Mouse (Mus musculus) intestine, embryonic 14.5 days (tissue): Measurements from ENCODE around the gene Pkd2. TPM values are rescaled to one million over a fixed set of nuclear protein-coding genes. Genes with fewer than 3 reads are reported as not detected.

ENCODE experiments used
- ATAC-seq: fragments of 200-750 bp; cut with Nextera tagmentation; replicated peaks from 2 replicates; pipeline ENCODE4 v1.8.0; 2017; ENCODE audit warnings: low read depth, moderate number of reproducible peaks, moderate TSS enrichment, moderate library complexity; ENCODE audit not compliant: low FRiP score, low TSS enrichment
- DNase-seq: peaks from one replicate; pipeline ENCODE4 v3.0.0-alpha.2; 2018; ENCODE audit warnings: low spot score
- H3K27ac ChIP-seq: fragments of 300-500 bp; sonication (generic); 2 replicates; pipeline ENCODE4 v1.5.1; 2014; ENCODE audit warnings: low read depth, mild to moderate bottlenecking, control low read depth
- H3K27me3 ChIP-seq: fragments of 300-500 bp; sonication (generic); replicated peaks from 2 replicates; pipeline ENCODE4 v1.6.1; 2014; ENCODE audit warnings: low read length, control low read depth; ENCODE audit not compliant: control insufficient read depth, insufficient read depth
- H3K36me3 ChIP-seq: fragments of 300-500 bp; sonication (generic); 2 replicates; pipeline ENCODE4 v1.6.1; 2014; ENCODE audit warnings: low read length, control low read depth; ENCODE audit not compliant: control insufficient read depth, insufficient read depth
- H3K4me1 ChIP-seq: fragments of 300-500 bp; sonication (generic); replicated peaks from 2 replicates; pipeline ENCODE4 v1.6.1; 2014; ENCODE audit warnings: low read length, control low read depth, mixed read lengths; ENCODE audit not compliant: control insufficient read depth, insufficient read depth
- H3K4me2 ChIP-seq: fragments of 300-500 bp; sonication (generic); 2 replicates; pipeline ENCODE4 v1.6.1; 2014; ENCODE audit warnings: low read length
- H3K4me3 ChIP-seq: fragments of 300-500 bp; sonication (generic); 2 replicates; pipeline ENCODE4 v1.5.1; 2014; ENCODE audit warnings: low read depth, low read length, control low read depth, mixed read lengths
- H3K9ac ChIP-seq: fragments of 300-500 bp; sonication (generic); 2 replicates; pipeline ENCODE4 v1.6.1; 2014; ENCODE audit warnings: mild to moderate bottlenecking, low read length
- H3K9me3 ChIP-seq: fragments of 300-500 bp; sonication (generic); 2 replicates; pipeline ENCODE4 v1.6.1; 2016; ENCODE audit warnings: low read length, control low read depth; ENCODE audit not compliant: control insufficient read depth
- whole genome bisulfite sequencing: fragments of 180-500 bp; shearing (Covaris S2); extraction: QIAGEN DNeasy Blood & Tissue Kit; methylation state at CpG from one replicate; pipeline ENCODE4 v1.1.7; 2014; 5-methylcytosine and 5-hydroxymethylcytosine counted together
- polyA plus RNA-seq: library from polyadenylated mRNA; unstranded; fragments of >200 nt; fragmentation: Nextera tagmentation; extraction: Ambion mirVana; gene quantifications from 2 replicates; pipeline ENCODE4 v1.2.1, GENCODE M21; 2014

Gene Pkd2
- polyA plus RNA-seq, 1 experiment from 2014 or later, result 19.6 TPM

DNA sequence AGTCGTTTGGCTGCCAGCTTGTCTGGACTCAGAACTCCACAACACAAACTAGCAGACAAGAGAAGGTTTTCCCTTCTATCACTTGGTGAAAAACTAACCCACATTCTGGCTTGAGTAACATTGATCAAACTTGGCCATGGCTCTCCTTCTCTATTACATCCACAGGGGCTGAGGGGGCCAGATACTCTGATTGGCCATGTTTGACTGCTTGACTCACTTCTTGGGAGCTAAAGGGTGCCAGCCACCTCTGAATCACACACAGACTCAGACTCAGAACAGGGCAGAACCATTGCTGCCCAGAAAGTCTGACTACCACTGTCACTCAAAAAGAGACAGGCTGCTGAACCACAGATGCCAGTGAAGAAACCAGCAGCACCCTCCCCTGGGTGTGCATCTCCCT, 6.2 kb upstream of the Pkd2 start:
- 61% methylated on average over 1 of the region's 1 CpGs for WGBS
- Histone ChIP-seq H3K4me2 (no peak overlapping the region), H3K27ac (no peak overlapping the region), H3K4me1 (no peaks in the 10 kb centered on the region), H3K9me3 (no peaks in the 10 kb centered on the region; the same call in 1 of the 2 replicates), H3K36me3 (no peaks in the 10 kb centered on the region), H3K9ac (no peak overlapping the region), H3K27me3 (no peaks in the 10 kb centered on the region), H3K4me3 (no peak overlapping the region)
- DNase-seq, result no peak
- ATAC-seq, result no peak

DNA sequence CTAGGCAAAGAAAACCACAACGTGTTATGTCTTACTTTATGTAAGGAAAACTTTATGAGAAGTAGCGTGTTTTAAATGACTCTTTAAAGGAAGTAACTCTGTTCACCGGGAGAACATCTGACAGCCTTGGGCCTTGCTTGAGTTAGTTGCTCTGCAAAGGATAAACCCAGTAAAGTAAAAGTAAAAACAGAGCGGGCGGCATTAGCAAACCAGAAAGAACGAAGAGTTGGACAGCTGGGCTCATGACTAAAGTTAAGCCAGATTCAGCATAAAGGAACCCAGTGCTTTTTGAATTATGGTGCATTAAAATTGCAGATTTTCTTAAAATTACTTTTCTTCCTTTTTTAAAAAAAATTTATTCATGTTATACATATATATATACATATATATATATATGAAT, 4.7 kb upstream of the Pkd2 start:
- WGBS, result 89% methylated on average over 6 of the region's 6 CpGs
- H3K4me3 ChIP-seq, result no peak overlapping the region
- ATAC-seq (no peak), DNase-seq (no peak)
- H3K36me3 ChIP-seq, result no peaks in the 10 kb centered on the region
- H3K27ac ChIP-seq, result no peak overlapping the region
- H3K9me3 ChIP-seq, result no peaks in the 10 kb centered on the region; the same call in 1 of the 2 replicates
- no peak overlapping the region for H3K4me2 ChIP-seq
- no peak overlapping the region for H3K9ac ChIP-seq
- H3K4me1 ChIP-seq, result peaks cover 6% of the 10 kb centered on the region
- H3K27me3 ChIP-seq, result no peaks in the 10 kb centered on the region

DNA sequence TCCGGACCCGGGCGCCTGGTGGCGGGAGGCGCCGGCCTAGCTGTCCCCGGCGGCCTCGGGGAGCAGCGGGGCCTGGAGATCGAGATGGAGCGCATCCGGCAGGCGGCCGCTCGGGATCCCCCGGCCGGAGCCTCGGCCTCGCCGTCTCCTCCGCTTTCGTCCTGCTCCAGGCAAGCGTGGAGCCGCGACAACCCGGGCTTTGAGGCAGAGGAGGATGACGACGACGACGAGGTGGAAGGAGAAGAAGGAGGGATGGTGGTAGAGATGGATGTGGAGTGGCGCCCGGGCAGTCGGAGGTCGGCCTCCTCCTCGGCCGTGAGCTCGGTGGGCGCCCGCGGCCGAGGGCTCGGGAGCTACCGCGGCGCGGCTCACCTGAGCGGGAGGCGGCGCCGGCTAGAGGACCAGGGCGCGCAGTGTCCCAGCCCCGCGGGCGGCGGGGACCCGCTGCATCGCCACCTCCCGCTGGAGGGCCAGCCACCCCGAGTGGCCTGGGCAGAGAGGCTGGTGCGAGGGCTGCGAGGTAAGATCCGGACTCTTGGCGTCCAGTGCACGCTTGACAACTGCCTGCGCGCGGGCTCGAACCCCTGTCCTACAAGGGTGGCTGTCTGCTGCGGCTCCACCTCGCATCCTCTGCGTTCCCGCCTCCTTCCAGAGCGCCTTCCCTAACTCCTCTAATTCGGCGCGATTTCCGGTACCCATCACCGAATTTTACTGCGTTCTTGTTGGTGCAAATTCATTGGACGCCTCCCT, 631 bp downstream of the Pkd2 start:
- H3K9ac ChIP-seq, result peak overlapping the region; percentile 74
- H3K36me3 ChIP-seq, result peaks cover 9% of the 10 kb centered on the region; the same call in 1 of the 2 replicates
- H3K4me1 ChIP-seq, result peaks cover 14% of the 10 kb centered on the region
- no peaks in the 10 kb centered on the region for H3K27me3 ChIP-seq
- DNase-seq (peak; percentile 88), ATAC-seq (peak; percentile 73)
- WGBS, result under 1% methylated on average over 75 of the region's 82 CpGs
- no peaks in the 10 kb centered on the region; the same call in 1 of the 2 replicates for H3K9me3 ChIP-seq
- H3K4me3 ChIP-seq, result peak overlapping the region; percentile 90
- peak overlapping the region; percentile 82 for H3K27ac ChIP-seq
- peak overlapping the region; percentile 74 for H3K4me2 ChIP-seq

DNA sequence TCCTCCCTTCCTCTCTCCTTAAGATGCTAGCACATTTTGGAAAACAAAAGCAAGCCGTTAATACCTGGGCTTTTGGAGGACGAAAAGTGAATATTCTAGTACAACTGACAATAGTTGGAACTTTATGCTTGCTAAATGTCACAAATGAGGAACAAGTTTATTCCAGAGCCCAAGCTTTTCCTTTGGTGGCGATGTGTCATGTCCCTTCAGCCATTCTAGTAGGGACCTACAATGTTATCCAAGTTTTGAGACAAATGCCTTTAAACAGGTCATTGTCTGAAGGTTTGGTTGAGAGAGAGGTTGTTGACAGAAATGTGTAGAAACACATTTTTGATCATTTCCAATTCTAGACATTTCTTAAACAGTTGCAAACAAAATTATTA, 1.2 kb downstream of the Pkd2 start:
- H3K36me3 ChIP-seq, result peaks cover 14% of the 10 kb centered on the region; the same call in 1 of the 2 replicates
- WGBS, result 28% methylated on average over 3 of the region's 3 CpGs
- DNase-seq, result no peak
- H3K4me3 ChIP-seq, result peak overlapping the region; percentile 90
- peak overlapping the region; percentile 13 for H3K9ac ChIP-seq
- H3K4me2 ChIP-seq, result peak overlapping the region; percentile 74
- H3K4me1 ChIP-seq, result peaks cover 14% of the 10 kb centered on the region
- peak overlapping the region; percentile 82 for H3K27ac ChIP-seq
- H3K27me3 ChIP-seq, result no peaks in the 10 kb centered on the region
- H3K9me3 ChIP-seq, result no peaks in the 10 kb centered on the region; the same call in 1 of the 2 replicates
- no peak for ATAC-seq

DNA sequence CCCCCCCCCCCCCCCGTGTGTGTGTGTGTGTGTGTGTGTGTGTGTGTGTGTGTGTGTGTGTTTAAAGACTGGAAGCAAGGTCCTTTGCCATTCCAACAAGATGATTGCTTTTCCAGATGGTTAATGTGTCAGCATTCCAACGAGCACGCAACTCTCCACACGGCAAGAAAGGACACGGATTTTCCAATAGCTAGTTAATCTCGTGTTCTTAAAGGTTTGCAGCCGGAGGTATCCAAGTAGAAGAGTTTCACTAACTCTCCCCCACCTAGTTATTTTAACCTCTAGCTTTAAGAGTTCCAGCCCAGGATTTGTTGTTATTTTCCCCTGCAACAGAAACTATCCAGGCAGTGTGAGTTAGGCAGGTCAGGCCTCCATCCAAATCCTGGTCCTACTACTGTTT, 1.6 kb downstream of the Pkd2 start:
- no peak for DNase-seq

DNA sequence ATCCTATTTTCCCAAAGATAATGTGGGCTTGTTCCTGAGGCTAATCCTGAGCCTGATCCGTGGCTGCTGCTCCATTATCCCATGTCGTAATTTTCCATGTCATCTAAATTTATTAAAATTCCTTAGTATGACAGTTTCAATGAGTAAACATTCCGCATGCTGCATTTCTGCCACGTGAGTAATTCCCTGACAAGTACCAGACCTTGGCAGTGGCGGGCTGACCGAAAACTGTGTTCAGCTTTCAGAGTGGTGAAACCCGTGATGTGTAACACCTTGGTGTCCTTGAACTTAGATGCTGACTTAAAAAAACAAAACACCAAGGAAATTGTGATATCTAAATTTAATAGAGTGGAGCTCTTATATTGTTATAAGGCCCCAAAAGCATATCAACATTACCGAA, 6.0 kb downstream of the Pkd2 start:
- no peaks in the 10 kb centered on the region for H3K9me3 ChIP-seq
- WGBS, result 66% methylated on average over 8 of the region's 8 CpGs
- ATAC-seq, result no peak
- H3K9ac ChIP-seq, result no peak overlapping the region
- no peak overlapping the region for H3K4me2 ChIP-seq
- H3K27ac ChIP-seq, result no peak overlapping the region
- peaks cover 7% of the 10 kb centered on the region for H3K4me1 ChIP-seq
- no peak overlapping the region for H3K4me3 ChIP-seq
- DNase-seq, result no peak
- no peaks in the 10 kb centered on the region for H3K27me3 ChIP-seq
- H3K36me3 ChIP-seq, result peaks cover 48% of the 10 kb centered on the region

More for the DNA sequence above, 1.6 kb downstream of the Pkd2 start:
- Histone ChIP-seq H3K9ac (0 out of 2 replicates have a peak overlapping the region, but pooled peaks have one; percentile 16), H3K4me1 (peaks cover 14% of the 10 kb centered on the region), H3K9me3 (no peaks in the 10 kb centered on the region; the same call in 1 of the 2 replicates), H3K36me3 (peaks cover 17% of the 10 kb centered on the region; the same call in 1 of the 2 replicates), H3K4me3 (peak overlapping the region; percentile 90), H3K27ac (no peak overlapping the region), H3K4me2 (peak overlapping the region; percentile 74), H3K27me3 (no peaks in the 10 kb centered on the region)
- ATAC-seq, result no peak
- WGBS, result 32% methylated on average over 6 of the region's 7 CpGs

DNA sequence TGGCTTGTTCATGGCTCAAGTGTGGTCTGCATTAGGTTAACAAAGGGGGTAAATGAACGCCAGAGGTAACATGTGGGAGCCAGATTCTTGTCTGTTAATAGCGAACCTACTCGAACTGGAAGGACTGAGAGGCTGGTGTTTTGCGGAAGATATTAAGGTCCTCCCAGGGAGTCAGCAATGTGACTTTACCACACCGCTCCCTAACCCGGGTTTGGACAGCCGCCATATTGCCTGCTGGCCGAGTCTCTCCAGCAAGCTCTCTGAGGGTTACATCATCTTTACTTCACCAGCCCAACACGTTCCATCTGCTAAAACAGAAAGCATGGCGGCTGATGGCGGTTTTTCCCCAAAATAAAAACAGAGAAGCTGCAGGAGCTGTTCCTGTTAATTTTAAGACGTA, 6.5 kb downstream of the Pkd2 start:
- Histone ChIP-seq H3K4me2 (no peak overlapping the region), H3K36me3 (peaks cover 49% of the 10 kb centered on the region), H3K27me3 (no peaks in the 10 kb centered on the region), H3K9ac (no peak overlapping the region), H3K4me1 (peaks cover 7% of the 10 kb centered on the region), H3K27ac (no peak overlapping the region), H3K9me3 (no peaks in the 10 kb centered on the region), H3K4me3 (no peak overlapping the region)
- ATAC-seq (no peak), DNase-seq (no peak)
- 86% methylated on average over 12 of the region's 12 CpGs for WGBS

DNA sequence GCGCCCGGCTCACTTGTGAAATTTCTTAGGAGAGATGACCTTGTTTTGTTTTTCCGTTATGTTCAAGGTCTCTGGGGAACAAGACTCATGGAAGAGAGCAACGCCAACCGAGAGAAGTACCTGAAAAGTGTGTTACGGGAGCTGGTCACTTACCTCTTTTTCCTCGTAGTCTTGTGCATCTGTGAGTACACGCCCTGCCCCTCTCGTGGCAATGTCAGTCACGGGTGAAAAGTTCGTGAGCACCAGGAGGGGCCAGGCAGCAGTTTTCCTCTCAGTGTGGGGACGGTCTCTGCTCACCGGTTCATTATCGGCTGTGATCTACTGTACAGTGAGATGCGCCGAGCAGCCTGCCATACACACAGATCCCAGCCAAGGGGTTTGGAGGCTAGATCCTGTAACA, 7.6 kb downstream of the Pkd2 start:
- Histone ChIP-seq H3K4me1 (no peaks in the 10 kb centered on the region), H3K4me3 (no peak overlapping the region), H3K9ac (no peak overlapping the region), H3K4me2 (no peak overlapping the region), H3K27ac (no peak overlapping the region), H3K36me3 (peaks cover 58% of the 10 kb centered on the region), H3K9me3 (no peaks in the 10 kb centered on the region), H3K27me3 (no peaks in the 10 kb centered on the region)
- ATAC-seq (no peak), DNase-seq (no peak)
- WGBS, result 92% methylated on average over 16 of the region's 16 CpGs

DNA sequence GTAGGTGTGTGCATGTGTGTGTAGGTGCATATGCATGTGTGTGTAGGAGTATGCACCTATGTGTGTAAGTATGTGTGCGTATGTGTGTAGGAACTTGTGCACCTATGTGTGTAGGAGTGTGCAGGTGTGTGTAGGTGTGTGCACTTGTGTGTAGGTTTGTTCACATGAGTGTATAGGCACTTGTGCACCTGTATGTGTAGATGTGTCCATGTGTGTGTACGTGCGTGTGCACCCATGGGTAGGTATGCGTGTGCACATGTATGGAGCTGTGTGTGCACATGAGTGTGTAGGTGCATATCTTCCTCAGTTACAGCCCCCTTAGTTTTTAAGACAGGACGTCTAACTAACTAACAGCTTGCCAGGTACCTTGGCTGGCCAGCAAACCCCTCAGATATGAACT, 9.3 kb downstream of the Pkd2 start:
- Histone ChIP-seq H3K4me1 (no peaks in the 10 kb centered on the region), H3K4me3 (no peak overlapping the region), H3K27ac (no peak overlapping the region), H3K9me3 (no peaks in the 10 kb centered on the region), H3K4me2 (no peak overlapping the region), H3K9ac (no peak overlapping the region), H3K36me3 (peaks cover 69% of the 10 kb centered on the region), H3K27me3 (no peaks in the 10 kb centered on the region)
- DNase-seq, result no peak
- WGBS, result 91% methylated on average over 5 of the region's 5 CpGs
- ATAC-seq, result no peak
